Mouse (Mus musculus): ENCODE measurements around the gene Ccdc97. TPM values are rescaled to one million over a fixed set of nuclear protein-coding genes. Genes with fewer than 3 reads are reported as not detected.

Gene Ccdc97
- polyA plus RNA-seq, 1 experiment: 52.5 TPM

GRCm38 (mm10) chr7:25720760-25721159, 1.9 kb upstream of the Ccdc97 start:
- H3K36me3 ChIP-seq (ENCODE audit: control insufficient read depth, insufficient read depth, low read length): peaks cover 2% of the 10 kb centered on the region
- WGBS: 91% methylated on average over 5 of the region's 5 CpGs

DNA sequence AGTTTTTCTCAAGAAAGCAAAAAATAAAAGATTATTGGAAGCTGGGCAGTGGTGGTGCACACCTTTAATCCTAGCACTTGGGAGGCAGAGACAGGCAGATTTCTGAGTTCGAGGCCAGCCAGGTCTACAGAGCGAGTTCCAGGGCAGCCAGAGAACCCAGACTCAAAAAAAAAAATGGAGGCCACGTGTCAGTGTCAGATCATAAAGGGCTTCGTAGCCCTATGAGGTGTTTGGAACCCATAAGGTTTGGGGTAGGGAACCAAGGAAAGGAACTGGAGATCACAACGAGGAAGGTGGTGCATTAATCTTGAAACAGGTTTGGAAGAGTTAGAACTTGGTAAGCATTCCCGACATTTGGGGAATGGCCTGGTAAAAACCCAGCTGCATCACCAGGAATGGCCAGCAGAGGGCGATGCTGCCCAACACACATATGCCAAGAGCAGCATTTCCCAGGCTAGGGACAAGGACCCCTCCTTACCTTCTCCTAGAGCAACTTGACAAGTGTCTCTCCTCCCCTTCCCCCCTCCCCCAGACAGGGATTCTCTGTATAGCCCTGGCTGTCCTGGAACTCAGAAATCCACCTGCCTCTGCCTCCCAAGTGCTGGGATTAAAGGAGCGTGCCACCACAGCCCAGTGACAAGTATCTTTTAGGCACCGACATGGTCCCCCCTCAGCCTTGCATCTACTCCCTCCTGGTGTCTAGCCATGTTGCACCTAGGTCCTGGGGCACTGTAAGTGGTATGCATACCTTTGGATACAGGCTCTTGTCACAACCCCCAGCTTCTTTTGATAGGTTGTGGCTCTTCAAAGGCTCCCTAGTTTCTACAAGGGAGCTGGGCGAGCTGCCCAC, 1.1 kb upstream of the Ccdc97 start:
- H3K27me3 ChIP-seq (replicated peaks; ENCODE audit: control insufficient read depth, insufficient read depth, low read length): no peaks in the 10 kb centered on the region
- 57% methylated on average over 10 of the region's 10 CpGs for WGBS
- H3K27ac ChIP-seq (ENCODE audit: insufficient read depth, low read depth, low read length): no peak overlapping the region
- DNase-seq: peak; percentile 79
- H3K4me3 ChIP-seq (ENCODE audit: insufficient read depth, low read depth, low read length): no peak overlapping the region
- H3K4me1 ChIP-seq (ENCODE audit: control insufficient read depth, insufficient read depth, low read length): peaks cover 3% of the 10 kb centered on the region; the same call in 1 of the 2 replicates
- TF ChIP-seq CTCF (conservative IDR thresholded peaks at IDR 0.05; ENCODE audit: insufficient read depth, insufficient read length, low read depth, low read length) (peak; percentile 96), POLR2A (IDR thresholded peaks at IDR 0.05; ENCODE audit: low read depth, low read length) (no peak)
- H3K36me3 ChIP-seq (ENCODE audit: control insufficient read depth, insufficient read depth, low read length): peaks cover 2% of the 10 kb centered on the region

More at GRCm38 (mm10) chr7:25720760-25721159, 1.9 kb upstream of the Ccdc97 start:
- no peaks in the 10 kb centered on the region for H3K27me3 ChIP-seq (replicated peaks; ENCODE audit: control insufficient read depth, insufficient read depth, low read length)
- TF ChIP-seq CTCF (conservative IDR thresholded peaks at IDR 0.05; ENCODE audit: insufficient read depth, insufficient read length, low read depth, low read length): no peak
- no peak for TF ChIP-seq POLR2A (IDR thresholded peaks at IDR 0.05; ENCODE audit: low read depth, low read length)
- no peak for DNase-seq
- H3K4me1 ChIP-seq (ENCODE audit: control insufficient read depth, insufficient read depth, low read length): peaks cover 3% of the 10 kb centered on the region; the same call in 1 of the 2 replicates
- H3K4me3 ChIP-seq (ENCODE audit: insufficient read depth, low read depth, low read length): no peak overlapping the region
- H3K27ac ChIP-seq (ENCODE audit: insufficient read depth, low read depth, low read length): no peak overlapping the region

GRCm38 (mm10) chr7:25717478-25717877, 1.4 kb downstream of the Ccdc97 start:
- Histone ChIP-seq H3K4me1 (ENCODE audit: control insufficient read depth, insufficient read depth, low read length) (peaks cover 3% of the 10 kb centered on the region; the same call in 1 of the 2 replicates), H3K4me3 (ENCODE audit: insufficient read depth, low read depth, low read length) (no peak overlapping the region), H3K27me3 (replicated peaks; ENCODE audit: control insufficient read depth, insufficient read depth, low read length) (no peaks in the 10 kb centered on the region), H3K36me3 (ENCODE audit: control insufficient read depth, insufficient read depth, low read length) (peaks cover 2% of the 10 kb centered on the region), H3K27ac (ENCODE audit: insufficient read depth, low read depth, low read length) (no peak overlapping the region)
- WGBS: 86% methylated on average over 3 of the region's 3 CpGs
- no peak for DNase-seq
- TF ChIP-seq CTCF (conservative IDR thresholded peaks at IDR 0.05; ENCODE audit: insufficient read depth, insufficient read length, low read depth, low read length): no peak
- no peak for TF ChIP-seq POLR2A (IDR thresholded peaks at IDR 0.05; ENCODE audit: low read depth, low read length)

DNA sequence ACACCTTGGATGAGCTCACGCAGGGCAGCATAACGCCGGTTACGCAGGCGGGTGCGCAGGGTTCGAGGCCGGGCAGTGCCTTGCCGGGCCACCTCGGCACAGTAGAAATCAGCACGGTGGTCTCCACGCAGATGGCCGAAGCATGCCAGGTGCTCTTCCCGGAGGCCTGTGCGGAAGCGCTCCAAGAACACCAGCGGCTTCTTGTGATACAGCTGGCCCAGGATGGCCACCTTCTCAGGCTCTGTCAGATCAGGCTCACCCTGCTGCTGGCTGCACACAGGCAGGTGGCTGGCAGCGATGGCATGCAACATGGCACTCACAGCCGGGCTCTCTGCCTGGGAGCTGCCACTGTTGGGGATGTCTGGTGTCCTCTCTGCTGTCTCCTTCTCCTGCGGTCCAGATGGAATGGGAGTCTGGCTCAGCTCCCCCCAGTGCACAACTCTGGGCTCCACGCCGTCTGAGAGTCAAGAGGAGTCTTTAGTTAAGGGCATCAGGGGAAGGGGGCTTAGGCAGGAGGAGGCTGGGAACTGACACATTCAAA, 3.1 kb downstream of the Ccdc97 start:
- WGBS: 95% methylated on average over 22 of the region's 22 CpGs
- Histone ChIP-seq H3K27me3 (replicated peaks; ENCODE audit: control insufficient read depth, insufficient read depth, low read length) (no peaks in the 10 kb centered on the region), H3K4me1 (ENCODE audit: control insufficient read depth, insufficient read depth, low read length) (peaks cover 3% of the 10 kb centered on the region; the same call in 1 of the 2 replicates), H3K27ac (ENCODE audit: insufficient read depth, low read depth, low read length) (no peak overlapping the region), H3K36me3 (ENCODE audit: control insufficient read depth, insufficient read depth, low read length) (no peaks in the 10 kb centered on the region; the same call in 1 of the 2 replicates), H3K4me3 (ENCODE audit: insufficient read depth, low read depth, low read length) (no peak overlapping the region)
- DNase-seq: no peak
- TF ChIP-seq POLR2A (IDR thresholded peaks at IDR 0.05; ENCODE audit: low read depth, low read length) (no peak), CTCF (conservative IDR thresholded peaks at IDR 0.05; ENCODE audit: insufficient read depth, insufficient read length, low read depth, low read length) (no peak)

DNA sequence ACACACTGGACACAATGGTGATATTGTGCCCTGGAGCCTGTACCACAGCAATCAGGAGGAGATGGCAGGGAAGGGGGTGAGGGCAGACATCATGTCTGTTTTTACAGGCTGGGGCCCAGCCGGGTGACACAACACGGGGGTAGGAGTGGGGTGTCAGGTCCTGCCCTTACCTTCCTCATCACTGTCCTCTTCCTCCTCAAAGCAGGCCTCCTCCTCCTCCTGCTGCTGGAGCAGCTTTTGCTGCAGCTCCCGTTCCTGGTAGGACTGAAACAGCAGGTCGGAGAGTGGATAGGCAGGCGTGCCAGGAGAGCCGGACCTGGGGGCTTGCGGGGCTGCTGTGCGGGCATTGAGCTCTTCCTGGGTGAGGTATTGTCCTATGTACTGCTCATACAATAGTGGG, 4.3 kb downstream of the Ccdc97 start:
- TF ChIP-seq CTCF (conservative IDR thresholded peaks at IDR 0.05; ENCODE audit: insufficient read depth, insufficient read length, low read depth, low read length): no peak
- no peak for TF ChIP-seq POLR2A (IDR thresholded peaks at IDR 0.05; ENCODE audit: low read depth, low read length)
- peaks cover 6% of the 10 kb centered on the region; the same call in 1 of the 2 replicates for H3K4me1 ChIP-seq (ENCODE audit: control insufficient read depth, insufficient read depth, low read length)
- H3K36me3 ChIP-seq (ENCODE audit: control insufficient read depth, insufficient read depth, low read length): no peaks in the 10 kb centered on the region; the same call in 1 of the 2 replicates
- no peaks in the 10 kb centered on the region for H3K27me3 ChIP-seq (replicated peaks; ENCODE audit: control insufficient read depth, insufficient read depth, low read length)
- H3K4me3 ChIP-seq (ENCODE audit: insufficient read depth, low read depth, low read length): no peak overlapping the region
- no peak for DNase-seq
- no peak overlapping the region for H3K27ac ChIP-seq (ENCODE audit: insufficient read depth, low read depth, low read length)
- WGBS: 89% methylated on average over 8 of the region's 8 CpGs

DNA sequence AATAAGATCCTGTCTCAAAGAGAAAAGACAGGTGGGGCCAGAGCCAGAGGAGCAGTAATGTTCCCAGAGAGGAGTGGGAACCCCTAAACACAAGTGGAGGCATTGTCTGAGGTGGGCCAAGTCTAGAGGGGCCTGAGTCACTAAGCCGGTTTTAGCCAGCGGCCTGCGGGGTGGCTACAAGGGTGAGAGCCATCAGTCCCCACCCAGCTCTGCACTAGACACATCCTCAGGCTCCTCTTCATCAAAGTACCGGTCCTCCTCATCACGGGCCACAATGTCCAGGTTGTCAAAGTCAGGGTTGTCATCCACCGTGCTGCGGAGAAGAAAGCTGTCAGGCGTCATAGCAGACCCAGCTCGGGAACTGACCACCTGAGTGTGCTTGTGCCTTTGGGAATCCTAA, 6.1 kb downstream of the Ccdc97 start:
- 0 out of 2 replicates have a peak, but pooled peaks cover 3% of the 10 kb centered on the region for H3K4me1 ChIP-seq (ENCODE audit: control insufficient read depth, insufficient read depth, low read length)
- WGBS: 86% methylated on average over 9 of the region's 9 CpGs
- no peaks in the 10 kb centered on the region; the same call in 1 of the 2 replicates for H3K36me3 ChIP-seq (ENCODE audit: control insufficient read depth, insufficient read depth, low read length)
- DNase-seq: no peak
- no peak for TF ChIP-seq CTCF (conservative IDR thresholded peaks at IDR 0.05; ENCODE audit: insufficient read depth, insufficient read length, low read depth, low read length)
- TF ChIP-seq POLR2A (IDR thresholded peaks at IDR 0.05; ENCODE audit: low read depth, low read length): no peak
- no peak overlapping the region for H3K4me3 ChIP-seq (ENCODE audit: insufficient read depth, low read depth, low read length)
- no peaks in the 10 kb centered on the region for H3K27me3 ChIP-seq (replicated peaks; ENCODE audit: control insufficient read depth, insufficient read depth, low read length)
- H3K27ac ChIP-seq (ENCODE audit: insufficient read depth, low read depth, low read length): no peak overlapping the region

- no peaks in the 10 kb centered on the region; the same call in 1 of the 2 replicates for H3K36me3 ChIP-seq (ENCODE audit: control insufficient read depth, insufficient read depth, low read length)
- H3K4me1 ChIP-seq (ENCODE audit: control insufficient read depth, insufficient read depth, low read length): 0 out of 2 replicates have a peak, but pooled peaks cover 3% of the 10 kb centered on the region
- H3K27me3 ChIP-seq (replicated peaks; ENCODE audit: control insufficient read depth, insufficient read depth, low read length): no peaks in the 10 kb centered on the region
- H3K4me3 ChIP-seq (ENCODE audit: insufficient read depth, low read depth, low read length): no peak overlapping the region
- no peak for DNase-seq
- TF ChIP-seq CTCF (conservative IDR thresholded peaks at IDR 0.05; ENCODE audit: insufficient read depth, insufficient read length, low read depth, low read length) (no peak), POLR2A (IDR thresholded peaks at IDR 0.05; ENCODE audit: low read depth, low read length) (no peak)
- 60% methylated on average over 7 of the region's 7 CpGs for WGBS
- H3K27ac ChIP-seq (ENCODE audit: insufficient read depth, low read depth, low read length): no peak overlapping the region
These were observed 7.1 kb downstream of the Ccdc97 start for GRCm38 (mm10) chr7:25711731-25712197.
